Mouse (Mus musculus) megakaryocyte, embryonic 14.5 days (primary cell): Measurements from ENCODE around the gene Dcdc2a.

ENCODE experiments used
- FLI1 ChIP-seq: IDR thresholded peaks from 2 replicates; pipeline ENCODE4 v1.6.1; 2012; ENCODE audit warnings: low read length, inconsistent platforms, mixed read lengths
- GATA1 ChIP-seq: IDR thresholded peaks from 3 replicates; pipeline ENCODE4 v1.6.1; 2012; ENCODE audit warnings: mixed read lengths, low read length, inconsistent platforms, borderline replicate concordance

DNA sequence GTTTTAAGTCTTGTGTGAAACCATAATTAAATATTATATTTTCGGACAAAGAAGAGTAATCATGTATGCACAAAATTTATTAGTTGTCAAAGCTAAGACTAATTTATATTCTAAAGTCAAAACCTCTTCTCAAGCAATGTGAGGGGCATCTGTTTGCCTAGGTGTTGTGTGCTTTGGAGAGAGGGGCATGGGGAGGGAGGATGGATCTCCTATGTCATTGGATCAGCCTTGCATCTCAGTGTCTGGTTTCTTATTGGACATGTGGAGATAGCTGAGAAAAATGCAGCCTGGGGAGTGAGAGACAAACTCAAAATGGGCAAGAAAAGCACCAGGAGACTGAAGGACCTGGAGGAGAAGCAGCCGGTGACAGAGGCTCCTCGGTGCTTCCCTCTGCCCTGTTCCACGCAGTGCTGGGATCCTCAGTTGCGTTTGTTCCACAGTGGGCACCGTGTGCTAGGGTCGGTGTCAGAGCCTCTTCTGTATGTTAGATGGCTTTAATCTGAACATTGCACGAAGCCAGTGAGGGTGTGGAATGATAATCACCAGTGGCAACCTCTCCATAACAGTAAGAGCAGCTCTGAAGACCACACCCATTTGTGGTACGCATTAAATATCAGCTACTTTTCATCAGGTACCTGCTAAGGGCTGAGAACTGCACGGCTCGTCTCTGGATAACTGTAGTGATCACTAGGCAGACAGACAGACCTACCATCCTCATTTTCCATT lies 133.8 kb downstream of the Dcdc2a start:
- no peak for TF ChIP-seq GATA1
- TF ChIP-seq FLI1: no peak
